Mouse (Mus musculus): Measurements from ENCODE around the gene Serping1.

GRCm38 (mm10) chr2:84798493-84798921 lies 23.3 kb upstream of the Serping1 start, which contains the start of gene Ube2l6:
- no peak for TF ChIP-seq POLR2A (IDR thresholded peaks at IDR 0.05; ENCODE audit: low read depth, low read length)
- TF ChIP-seq CTCF (conservative IDR thresholded peaks at IDR 0.05; ENCODE audit: insufficient read depth, insufficient read length, low read depth, low read length): 0 out of 2 replicates have a peak, but pooled peaks have one; percentile 1
